Mouse (Mus musculus) right cerebral cortex, postnatal 10 days (tissue): ENCODE measurements around the gene Ggt6.
"Not testable (repeated sequence)": the region's sequence is repeated elsewhere in the genome, so short reads cannot be mapped to it uniquely, and the experiment has no call there.

ENCODE experiments used
- DNase-seq, 2 experiments: peaks; one replicate each; pipeline ENCODE4 v3.0.0; 2021; ENCODE audit warnings: low spot score in 2 of 2

Ggt6 gene

GRCm38 (mm10) chr11:72410521-72411092 is 24.7 kb upstream of the Ggt6 start:
- DNase-seq, result no peak

GRCm38 (mm10) chr11:72411093-72411921 is 24.0 kb upstream of the Ggt6 start, which contains the start of gene Smtnl2:
Gene Smtnl2 (minus strand): TSS chr11:72411713.
- peak; percentile 58 to 68 for DNase-seq

GRCm38 (mm10) chr11:72411945-72412344 is 23.4 kb upstream of the Ggt6 start:
- no peak for DNase-seq

GRCm38 (mm10) chr11:72413016-72413415 is 22.3 kb upstream of the Ggt6 start:
- DNase-seq, result no peak

- DNase-seq, result no peak
Measured at GRCm38 (mm10) chr11:72413601-72414190, 21.6 kb upstream of the Ggt6 start.

- DNase-seq, result no peak
Measured at GRCm38 (mm10) chr11:72415155-72415554, 20.2 kb upstream of the Ggt6 start.

- DNase-seq, result no peak
Measured at GRCm38 (mm10) chr11:72416666-72417065, 18.7 kb upstream of the Ggt6 start.

- no peak for DNase-seq
Measured at GRCm38 (mm10) chr11:72417376-72417775, 17.9 kb upstream of the Ggt6 start.

- DNase-seq, result no peak
Measured at GRCm38 (mm10) chr11:72418227-72418626, 17.1 kb upstream of the Ggt6 start.

GRCm38 (mm10) chr11:72419006-72419405 is 16.3 kb upstream of the Ggt6 start:
- no peak for DNase-seq

- no peak for DNase-seq
Measured at GRCm38 (mm10) chr11:72420460-72421122, 14.7 kb upstream of the Ggt6 start.

- DNase-seq, result no peak
Measured at GRCm38 (mm10) chr11:72421518-72422278, 13.6 kb upstream of the Ggt6 start.

- DNase-seq, result no peak
Measured at GRCm38 (mm10) chr11:72423686-72424085, 11.6 kb upstream of the Ggt6 start.

GRCm38 (mm10) chr11:72425201-72425600 is 10.1 kb upstream of the Ggt6 start:
- no peak for DNase-seq

GRCm38 (mm10) chr11:72426884-72427283 is 8.4 kb upstream of the Ggt6 start:
- DNase-seq, result no peak

- peak; percentile 77 to 86 for DNase-seq
Measured at GRCm38 (mm10) chr11:72428694-72429093, 6.6 kb upstream of the Ggt6 start.

- peak; percentile 85 for DNase-seq
Measured at GRCm38 (mm10) chr11:72429288-72429690, 6.0 kb upstream of the Ggt6 start.

- not testable (repeated sequence) for DNase-seq
Measured at GRCm38 (mm10) chr11:72430311-72431068, 4.8 kb upstream of the Ggt6 start.

GRCm38 (mm10) chr11:72435694-72436045 is 344 bp downstream of the Ggt6 start:
- DNase-seq, result peak in 1 of 2 experiments; percentile 31

- DNase-seq, result peak; percentile 70 to 76
Measured at GRCm38 (mm10) chr11:72436271-72436670, 945 bp downstream of the Ggt6 start.
